Mouse (Mus musculus): ENCODE data around the gene Ulk3. TPM values are rescaled to one million over a fixed set of nuclear protein-coding genes. Genes with fewer than 3 reads are reported as not detected.

Ulk3 gene
- total and polyA plus RNA-seq, 3 experiments: 5.0 to 11.9 TPM; not detected in 1

DNA sequence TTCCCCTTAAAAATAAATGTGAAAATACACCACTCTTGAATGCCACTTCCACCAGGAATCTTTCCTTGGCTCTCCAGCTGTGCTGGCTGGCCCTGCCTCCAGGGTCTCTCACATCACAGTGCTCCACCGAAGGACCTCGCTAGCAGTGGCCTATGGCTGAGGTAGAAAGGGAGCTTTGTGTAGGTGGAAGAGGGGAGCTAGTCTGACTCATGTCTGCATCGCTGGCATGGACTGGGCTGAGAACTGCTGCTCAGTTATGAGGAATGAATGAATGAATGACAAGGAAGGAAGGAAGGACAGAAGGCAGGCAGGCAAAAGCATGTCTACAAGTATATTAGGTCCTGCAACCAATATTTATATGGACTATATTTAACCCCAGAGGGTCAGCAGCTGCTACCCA is 48.0 kb downstream of the Ulk3 start:
- TF ChIP-seq MYC (IDR thresholded peaks at IDR 0.05; ENCODE audit: low read depth, low read length): no peak
- no peak for TF ChIP-seq CTCF (IDR thresholded peaks at IDR 0.05 in 2 of 3, conservative IDR thresholded peaks at IDR 0.05 in 1 of 3; ENCODE audit: control insufficient read depth in 1 of 3, insufficient read depth in 1 of 3, low read depth in 2 of 3, low read length in 3 of 3, poor library complexity in 1 of 3, severe bottlenecking in 1 of 3)
- H3K79me2 ChIP-seq (ENCODE audit: control insufficient read depth, insufficient read depth, low read length, poor library complexity): peaks cover 92% of the 10 kb centered on the region
- no peak for DNase-seq (ENCODE audit: low read depth, low spot score)
- H3K9me3 ChIP-seq (replicated peaks; ENCODE audit: insufficient read depth, low read length): no peaks in the 10 kb centered on the region
- peaks cover 12 to 49% of the 10 kb centered on the region in 2 experiments for H3K36me3 ChIP-seq (ENCODE audit: control insufficient read depth in 1 of 2, insufficient read depth in 2 of 2, low read length in 2 of 2)
- H3K27me3 ChIP-seq (ENCODE audit: control insufficient read depth in 1 of 2, insufficient read depth in 2 of 2, low read length in 2 of 2): no peaks in the 10 kb centered on the region
- no peak overlapping the region for H3K9ac ChIP-seq (ENCODE audit: control insufficient read depth, low read depth, low read length, poor library complexity, severe bottlenecking)
- H3K4me3 ChIP-seq (ENCODE audit: control insufficient read depth in 1 of 2, insufficient read depth in 1 of 2, low read depth in 2 of 2, low read length in 2 of 2): no peak overlapping the region
- peaks cover 22 to 54% of the 10 kb centered on the region in 2 experiments for H3K4me1 ChIP-seq (ENCODE audit: control insufficient read depth in 1 of 2, insufficient read depth in 2 of 2, low read length in 2 of 2)
- no peak overlapping the region for H3K27ac ChIP-seq (ENCODE audit: control insufficient read depth, low read depth, low read length)

DNA sequence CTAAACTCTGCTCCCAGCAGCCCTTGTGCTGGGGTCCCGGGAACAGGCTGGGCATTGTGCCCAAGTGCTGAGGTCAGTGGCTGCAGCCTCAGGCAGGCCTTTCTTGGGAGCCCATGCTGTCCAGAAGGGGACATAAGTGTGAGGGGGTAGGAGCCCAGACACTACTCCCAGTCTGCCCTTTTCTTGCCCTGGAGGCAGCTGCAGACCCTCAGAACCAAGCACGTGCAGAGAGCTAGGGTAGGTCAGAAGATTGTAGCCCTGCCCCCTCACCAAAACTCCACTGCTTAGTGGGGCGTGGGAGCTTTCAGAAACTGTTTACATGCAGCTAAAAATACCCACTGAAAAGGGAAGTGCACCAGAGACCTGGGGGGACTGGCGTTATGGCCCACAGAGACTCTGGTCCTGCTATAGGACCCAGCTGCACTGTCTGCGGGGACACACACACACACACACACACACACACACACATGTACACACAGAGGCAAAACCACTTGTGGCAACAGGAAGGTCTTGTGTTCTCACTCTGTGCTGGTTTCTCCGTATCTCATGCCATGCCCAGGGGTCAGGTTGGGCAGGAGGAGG is 48.6 kb downstream of the Ulk3 start:
- peak; percentile 90 for TF ChIP-seq MEF2A (IDR thresholded peaks at IDR 0.05; ENCODE audit: extremely low read depth, insufficient replicate concordance, low read depth, low read length, poor library complexity, severe bottlenecking)
- TF ChIP-seq ETS1 (IDR thresholded peaks at IDR 0.05; ENCODE audit: low read depth, low read length): peak; percentile 55; the same call in 1 of the 2 replicates
- TF ChIP-seq TCF12 (IDR thresholded peaks at IDR 0.05; ENCODE audit: low read depth, low read length): 0 out of 2 replicates have a peak, but pooled peaks have one; percentile 12
- TF ChIP-seq GATA1 (IDR thresholded peaks at IDR 0.05; ENCODE audit: low read depth, low read length): no peak
- TF ChIP-seq BHLHE40 (IDR thresholded peaks at IDR 0.05; ENCODE audit: borderline replicate concordance, low read depth, low read length): no peak
- H3K9ac ChIP-seq (ENCODE audit: control insufficient read depth, low read depth, low read length, poor library complexity, severe bottlenecking): no peak overlapping the region
- no peak overlapping the region for H3K4me3 ChIP-seq (ENCODE audit: control insufficient read depth in 1 of 2, insufficient read depth in 1 of 2, low read depth in 2 of 2, low read length in 2 of 2)
- DNase-seq (ENCODE audit: low read depth, low spot score): peak; percentile 49
- H3K9me3 ChIP-seq (replicated peaks; ENCODE audit: insufficient read depth, low read length): no peaks in the 10 kb centered on the region
- no peaks in the 10 kb centered on the region for H3K27me3 ChIP-seq (ENCODE audit: control insufficient read depth in 1 of 2, insufficient read depth in 2 of 2, low read length in 2 of 2)
- no peak overlapping the region; the same call in 1 of the 2 replicates for H3K27ac ChIP-seq (ENCODE audit: control insufficient read depth, low read depth, low read length)
- H3K79me2 ChIP-seq (ENCODE audit: control insufficient read depth, insufficient read depth, low read length, poor library complexity): peaks cover 98% of the 10 kb centered on the region
- H3K4me1 ChIP-seq (ENCODE audit: control insufficient read depth in 1 of 2, insufficient read depth in 2 of 2, low read length in 2 of 2): peaks cover 25 to 59% of the 10 kb centered on the region in 2 experiments
- peaks cover 12 to 54% of the 10 kb centered on the region in 2 experiments for H3K36me3 ChIP-seq (ENCODE audit: control insufficient read depth in 1 of 2, insufficient read depth in 2 of 2, low read length in 2 of 2)

DNA sequence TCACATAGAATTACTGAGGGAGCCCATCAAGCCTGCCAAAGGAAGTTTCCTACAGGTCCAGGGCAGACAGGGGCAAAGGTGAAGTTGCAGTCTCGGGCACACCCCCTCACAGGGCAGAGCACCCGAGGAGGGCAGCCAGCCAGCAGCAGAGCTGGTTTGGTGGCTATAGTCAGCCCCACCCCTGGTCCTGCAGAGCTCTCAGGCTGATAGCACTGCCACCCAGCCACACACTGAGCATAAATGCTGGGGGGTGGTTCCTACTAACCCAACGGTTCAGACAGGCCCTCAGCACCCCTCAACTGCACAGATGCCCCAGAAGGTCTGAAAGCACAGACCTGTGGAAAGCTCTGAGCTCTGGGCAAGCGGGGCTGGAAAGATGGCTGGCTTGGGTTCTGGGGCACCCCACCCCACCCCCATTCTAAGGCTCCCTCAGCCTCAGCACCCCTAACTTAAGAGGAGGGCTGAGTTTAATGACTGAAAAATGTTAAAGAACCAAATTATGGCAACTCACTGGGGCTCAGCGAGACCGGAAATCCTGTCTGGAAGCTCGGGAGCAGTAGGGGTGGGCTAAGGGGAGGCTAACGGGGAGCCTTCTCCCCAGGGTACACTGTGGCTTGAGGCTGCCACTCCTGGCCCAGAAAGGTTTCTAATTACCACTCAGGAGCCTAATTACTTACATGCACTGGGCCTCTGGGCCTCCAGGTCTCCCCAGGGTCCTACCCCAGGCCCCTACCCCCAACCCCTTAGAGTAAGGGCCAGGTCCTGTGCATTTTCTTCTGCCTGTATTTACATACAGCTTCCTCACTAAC is 49.6 kb downstream of the Ulk3 start:
- peaks cover 10 to 58% of the 10 kb centered on the region in 2 experiments for H3K36me3 ChIP-seq (ENCODE audit: control insufficient read depth in 1 of 2, insufficient read depth in 2 of 2, low read length in 2 of 2)
- H3K27ac ChIP-seq (ENCODE audit: control insufficient read depth, low read depth, low read length): peak overlapping the region; percentile 55
- no peaks in the 10 kb centered on the region for H3K9me3 ChIP-seq (replicated peaks; ENCODE audit: insufficient read depth, low read length)
- no peaks in the 10 kb centered on the region for H3K27me3 ChIP-seq (ENCODE audit: control insufficient read depth in 1 of 2, insufficient read depth in 2 of 2, low read length in 2 of 2)
- H3K79me2 ChIP-seq (ENCODE audit: control insufficient read depth, insufficient read depth, low read length, poor library complexity): peaks cover 98% of the 10 kb centered on the region
- 0 out of 4 replicates have a peak overlapping the region, but pooled peaks of 1 of the 2 experiments have one; percentile 11 for H3K4me3 ChIP-seq (ENCODE audit: control insufficient read depth in 1 of 2, insufficient read depth in 1 of 2, low read depth in 2 of 2, low read length in 2 of 2)
- peaks cover 27 to 66% of the 10 kb centered on the region in 2 experiments for H3K4me1 ChIP-seq (ENCODE audit: control insufficient read depth in 1 of 2, insufficient read depth in 2 of 2, low read length in 2 of 2)
- TF ChIP-seq EP300 (IDR thresholded peaks at IDR 0.05; ENCODE audit: low read depth in 1 of 2, low read length in 2 of 2) (peak; percentile 41 to 61; a peak in 2 of 4 replicates), SIN3A (IDR thresholded peaks at IDR 0.05; ENCODE audit: low read length) (peak; percentile 81), CHD1 (IDR thresholded peaks at IDR 0.05; ENCODE audit: low read depth, low read length) (0 out of 2 replicates have a peak, but pooled peaks have one; percentile 39), TAL1 (IDR thresholded peaks at IDR 0.05; ENCODE audit: low read length) (peak; percentile 34; the same call in 1 of the 2 replicates), MAZ (IDR thresholded peaks at IDR 0.05; ENCODE audit: low read depth, low read length) (peak; percentile 62; the same call in 1 of the 2 replicates), POLR2A (IDR thresholded peaks at IDR 0.05; ENCODE audit: control insufficient read depth in 1 of 2, insufficient read depth in 1 of 2, low read depth in 1 of 2, low read length in 2 of 2, poor library complexity in 1 of 2) (0 out of 4 replicates have a peak, but pooled peaks of 1 of the 2 experiments have one; percentile 27), USF1 (IDR thresholded peaks at IDR 0.05; ENCODE audit: low read depth, low read length) (no peak), TCF12 (IDR thresholded peaks at IDR 0.05; ENCODE audit: low read depth, low read length) (0 out of 2 replicates have a peak, but pooled peaks have one; percentile 26), POLR2AphosphoS5 (IDR thresholded peaks at IDR 0.05; ENCODE audit: borderline replicate concordance, low read depth, low read length) (no peak), ZNF384 (IDR thresholded peaks at IDR 0.05; ENCODE audit: low read depth, low read length) (no peak), ETS1 (IDR thresholded peaks at IDR 0.05; ENCODE audit: low read depth, low read length) (peak; percentile 50; the same call in 1 of the 2 replicates), NELFE (IDR thresholded peaks at IDR 0.05; ENCODE audit: low read depth, low read length) (no peak), MXI1 (IDR thresholded peaks at IDR 0.05; ENCODE audit: low read depth, low read length) (peak; percentile 63; the same call in 1 of the 2 replicates)
- peak; percentile 70 for DNase-seq (ENCODE audit: low read depth, low spot score)
- peak overlapping the region; percentile 49 for H3K9ac ChIP-seq (ENCODE audit: control insufficient read depth, low read depth, low read length, poor library complexity, severe bottlenecking)
